Mouse (Mus musculus) lung, postnatal 0 days (tissue): ENCODE measurements at regions not wholly inside any gene's neighbourhood (a gene's known extent, or its start where the extent isn't known, plus 50 kb on each side); places are given as distances from the start of the nearest gene placed in this dataset.

Source experiments
- CTCF ChIP-seq: IDR thresholded peaks from 2 replicates; pipeline ENCODE4 v1.5.1; 2016; ENCODE audit warnings: antibody characterized with exemption, mild to moderate bottlenecking
- EP300 ChIP-seq: IDR thresholded peaks from 2 replicates; pipeline ENCODE4 v1.6.1; 2016; ENCODE audit warnings: antibody characterized with exemption, mild to moderate bottlenecking, control low read depth

DNA sequence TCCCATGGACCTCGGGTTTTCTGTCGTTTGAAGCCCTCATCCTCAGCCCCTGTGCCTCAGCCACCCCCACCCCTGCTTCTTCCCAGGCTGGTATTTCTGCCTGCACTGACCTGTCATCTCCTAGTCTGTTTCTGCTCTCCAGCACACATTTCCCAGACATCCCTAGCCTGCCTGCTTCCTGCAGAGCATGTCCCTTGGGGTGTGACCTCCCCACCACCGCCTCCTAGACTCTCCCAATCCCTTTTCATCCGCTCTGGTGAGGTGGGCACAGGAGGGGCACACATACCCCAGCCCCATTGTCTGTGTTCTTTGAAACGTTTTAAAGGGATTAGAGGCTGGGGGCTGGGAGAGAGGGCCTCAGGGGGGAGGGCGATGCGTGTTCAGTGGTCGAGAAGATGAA, 86.6 kb upstream of the Unc5b start:
- TF ChIP-seq CTCF (no peak), EP300 (no peak)
